Mouse (Mus musculus) hindbrain, embryonic 12.5 days (tissue): ENCODE measurements around the gene Rph3al. TPM values are rescaled to one million over a fixed set of nuclear protein-coding genes. Genes with fewer than 3 reads are reported as not detected.
A peak's percentile ranks its signal among the peaks of the same experiment; 100 is the strongest.

Experiments used
- ATAC-seq: fragments of 200-750 bp; cut with Nextera tagmentation; 2 replicates; pipeline ENCODE4 v1.8.0; 2017; ENCODE audit warnings: moderate TSS enrichment; ENCODE audit not compliant: low FRiP score
- H3K27ac ChIP-seq: fragments of 300-500 bp; sonication (generic); 2 replicates; pipeline ENCODE4 v1.5.1; 2016; ENCODE audit warnings: mild to moderate bottlenecking
- H3K27me3 ChIP-seq: fragments of 300-500 bp; sonication (generic); 2 replicates; pipeline ENCODE4 v1.6.1; 2016; ENCODE audit warnings: mild to moderate bottlenecking
- H3K36me3 ChIP-seq: fragments of 300-500 bp; sonication (generic); 2 replicates; pipeline ENCODE4 v1.6.1; 2016; ENCODE audit warnings: mild to moderate bottlenecking
- H3K4me1 ChIP-seq: fragments of 300-500 bp; sonication (generic); 2 replicates; pipeline ENCODE4 v1.6.1; 2016
- H3K4me2 ChIP-seq: fragments of 300-500 bp; sonication (generic); replicated peaks from 2 replicates; pipeline ENCODE4 v1.6.1; 2016; ENCODE audit warnings: mild to moderate bottlenecking
- H3K4me3 ChIP-seq: fragments of 300-500 bp; sonication (generic); 2 replicates; pipeline ENCODE4 v1.5.1; 2016; ENCODE audit warnings: mild to moderate bottlenecking
- H3K9ac ChIP-seq: fragments of 300-500 bp; sonication (generic); 2 replicates; pipeline ENCODE4 v1.6.1; 2016; ENCODE audit warnings: mild to moderate bottlenecking, moderate library complexity
- H3K9me3 ChIP-seq: fragments of 300-500 bp; sonication (generic); replicated peaks from 2 replicates; pipeline ENCODE4 v1.6.1; 2016; ENCODE audit warnings: mild to moderate bottlenecking
- WGBS: fragments of 180-500 bp; shearing (Covaris S2); methylation state at CpG from one replicate; pipeline ENCODE4 v1.1.7; 2016; 5-methylcytosine and 5-hydroxymethylcytosine counted together
- polyA plus RNA-seq: library from polyadenylated mRNA; unstranded; fragments of >200 nt; fragmentation: Nextera tagmentation; extraction: Ambion mirVana; gene quantifications from 2 replicates; pipeline ENCODE4 v1.2.1, GENCODE M21; 2016

Rph3al gene
- polyA plus RNA-seq, 1 experiment from 2014 or later: 2.9 TPM

DNA sequence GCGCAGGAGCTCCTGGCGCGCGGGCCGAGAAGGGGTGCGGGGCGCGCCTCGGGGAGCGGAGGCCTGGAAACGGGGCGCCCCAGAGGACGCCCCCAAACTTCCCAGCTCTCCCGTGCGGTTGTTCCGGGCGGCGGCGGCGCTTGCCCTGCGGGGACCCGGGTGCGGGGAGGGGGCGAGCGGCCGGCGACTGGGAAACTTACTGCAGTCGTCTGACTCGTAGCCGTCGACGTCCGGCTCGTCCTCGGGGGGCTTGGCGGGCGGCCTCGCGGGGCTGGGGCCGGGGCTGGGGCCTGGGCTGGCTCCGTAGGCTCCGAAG, 142.9 kb downstream of the Rph3al start:
- H3K9ac ChIP-seq: peak overlapping the region; percentile 64
- ATAC-seq: no peak; the same call in 1 of the 2 replicates
- H3K4me3 ChIP-seq: peak overlapping the region; percentile 52
- peak overlapping the region; percentile 72 for H3K4me2 ChIP-seq
- H3K27me3 ChIP-seq: peaks cover 70% of the 10 kb centered on the region
- H3K36me3 ChIP-seq: no peaks in the 10 kb centered on the region
- WGBS: 3% methylated on average over 39 of the region's 42 CpGs
- no peak overlapping the region for H3K27ac ChIP-seq
- H3K9me3 ChIP-seq: no peaks in the 10 kb centered on the region
- H3K4me1 ChIP-seq: peaks cover 25% of the 10 kb centered on the region

DNA sequence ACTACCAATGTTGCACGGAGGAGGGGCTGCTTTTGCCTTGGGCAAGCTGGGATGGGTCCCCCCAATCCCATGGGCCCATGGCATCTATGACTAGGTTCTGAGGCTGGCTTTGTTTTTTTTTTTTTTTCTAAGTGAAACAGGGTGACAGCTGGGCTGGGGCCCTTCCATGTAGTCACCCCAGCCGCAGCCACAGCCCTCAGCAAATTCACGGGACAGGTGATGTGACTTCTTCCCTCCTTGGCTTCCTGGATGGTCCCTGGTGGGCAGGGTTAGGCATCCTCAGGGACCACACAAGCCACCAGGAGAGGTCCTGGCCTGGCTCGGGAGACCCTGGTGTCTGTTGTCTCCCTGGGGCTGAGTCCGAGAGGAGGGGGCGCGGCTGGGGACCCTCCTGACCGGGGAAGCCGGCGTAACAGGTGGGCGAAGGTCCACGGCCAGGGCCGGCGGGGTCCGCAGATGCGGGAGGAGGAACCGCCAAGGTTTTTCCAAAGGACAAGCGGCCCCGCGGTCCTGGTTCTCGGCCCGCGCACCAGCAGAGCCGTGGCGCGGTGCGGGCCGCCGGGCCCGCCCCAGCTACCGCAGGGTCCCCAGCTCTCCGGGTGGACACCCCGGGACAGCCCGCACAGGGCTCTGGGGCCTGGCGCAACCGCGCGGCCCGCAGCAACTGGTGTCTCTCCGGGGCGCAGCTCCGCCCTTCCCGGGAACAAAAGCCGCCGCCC, 143.5 kb downstream of the Rph3al start:
- Histone ChIP-seq H3K36me3 (no peaks in the 10 kb centered on the region), H3K9ac (peak overlapping the region; percentile 64), H3K9me3 (no peaks in the 10 kb centered on the region), H3K27ac (no peak overlapping the region), H3K4me2 (peak overlapping the region; percentile 72), H3K27me3 (peaks cover 73% of the 10 kb centered on the region), H3K4me3 (peak overlapping the region; percentile 52), H3K4me1 (peaks cover 23% of the 10 kb centered on the region)
- WGBS: 6% methylated on average over 45 of the region's 45 CpGs
- ATAC-seq: no peak

DNA sequence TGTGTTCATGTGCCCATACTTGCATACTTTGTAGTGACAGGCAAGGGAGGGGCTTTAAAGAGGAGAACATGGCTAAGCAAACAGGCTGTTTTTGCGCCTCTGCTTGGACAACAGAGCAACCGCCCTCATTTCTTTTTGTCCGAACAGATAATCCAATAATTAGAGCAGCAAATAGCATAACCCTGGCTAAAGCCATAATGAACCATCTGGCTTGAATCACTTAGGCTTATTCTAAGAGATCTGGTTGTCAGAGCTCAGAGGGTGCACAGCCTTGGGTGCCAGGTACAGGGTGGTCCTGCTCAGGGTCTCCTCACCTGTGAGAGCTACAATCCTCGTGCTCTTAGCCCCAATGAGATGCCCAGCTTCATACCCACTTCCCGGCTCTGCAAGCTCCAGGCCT, 144.9 kb downstream of the Rph3al start:
- no peaks in the 10 kb centered on the region for H3K9me3 ChIP-seq
- peaks cover 68% of the 10 kb centered on the region for H3K27me3 ChIP-seq
- no peak overlapping the region for H3K27ac ChIP-seq
- no peak overlapping the region for H3K9ac ChIP-seq
- H3K36me3 ChIP-seq: no peaks in the 10 kb centered on the region
- ATAC-seq: no peak
- peaks cover 17% of the 10 kb centered on the region for H3K4me1 ChIP-seq
- H3K4me2 ChIP-seq: no peak overlapping the region
- 80% methylated on average over 5 of the region's 5 CpGs for WGBS
- H3K4me3 ChIP-seq: no peak overlapping the region

DNA sequence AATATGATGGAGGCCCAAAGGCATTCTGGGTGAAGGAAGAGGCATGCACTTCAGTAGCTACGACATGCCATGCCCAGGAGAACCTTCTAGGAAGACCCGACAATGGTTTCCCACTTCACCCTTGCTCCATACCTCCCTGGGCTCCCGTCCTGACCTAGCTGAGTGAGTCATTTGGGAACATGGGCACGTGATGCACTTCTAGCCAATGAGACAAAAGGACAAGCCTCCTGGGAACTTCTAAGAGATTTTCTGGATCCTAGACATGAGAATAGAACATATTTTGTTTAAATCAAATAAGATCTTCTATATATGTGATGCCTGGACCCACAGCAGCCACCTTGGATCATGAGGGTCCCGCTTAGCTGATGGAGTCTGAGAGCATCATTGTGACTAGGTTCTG, 145.7 kb downstream of the Rph3al start:
- peaks cover 17% of the 10 kb centered on the region for H3K4me1 ChIP-seq
- ATAC-seq: no peak
- H3K4me3 ChIP-seq: no peak overlapping the region
- H3K9me3 ChIP-seq: no peaks in the 10 kb centered on the region
- H3K9ac ChIP-seq: no peak overlapping the region
- H3K27me3 ChIP-seq: peaks cover 59% of the 10 kb centered on the region
- WGBS: 80% methylated on average over 5 of the region's 5 CpGs
- no peaks in the 10 kb centered on the region for H3K36me3 ChIP-seq
- H3K4me2 ChIP-seq: no peak overlapping the region
- no peak overlapping the region for H3K27ac ChIP-seq

DNA sequence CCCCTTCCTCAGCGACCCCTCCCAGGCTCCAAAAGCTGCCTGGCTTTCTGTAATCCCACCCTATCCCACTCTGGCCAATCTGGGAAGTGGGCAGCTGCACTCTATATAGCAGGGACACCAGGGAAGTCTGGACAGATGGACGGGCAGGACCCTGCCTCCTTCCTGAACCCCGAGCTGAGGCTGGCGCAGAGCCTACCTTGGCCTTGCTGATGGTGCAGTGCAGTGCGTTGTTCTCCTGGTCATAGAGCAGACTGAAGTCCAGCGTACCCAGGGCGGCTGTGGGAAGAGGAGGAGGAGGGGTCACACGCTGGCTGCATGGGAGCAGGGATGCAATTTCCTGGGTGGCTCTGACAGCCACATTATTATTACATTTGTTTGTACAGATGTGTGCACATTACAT, 152.3 kb downstream of the Rph3al start:
- no peaks in the 10 kb centered on the region for H3K4me1 ChIP-seq
- no peak for ATAC-seq
- H3K9me3 ChIP-seq: no peaks in the 10 kb centered on the region
- H3K27me3 ChIP-seq: 0 out of 2 replicates have a peak, but pooled peaks cover 6% of the 10 kb centered on the region
- WGBS: 72% methylated on average over 8 of the region's 8 CpGs
- no peak overlapping the region for H3K27ac ChIP-seq
- H3K4me3 ChIP-seq: no peak overlapping the region
- H3K36me3 ChIP-seq: no peaks in the 10 kb centered on the region
- no peak overlapping the region for H3K4me2 ChIP-seq
- H3K9ac ChIP-seq: no peak overlapping the region

DNA sequence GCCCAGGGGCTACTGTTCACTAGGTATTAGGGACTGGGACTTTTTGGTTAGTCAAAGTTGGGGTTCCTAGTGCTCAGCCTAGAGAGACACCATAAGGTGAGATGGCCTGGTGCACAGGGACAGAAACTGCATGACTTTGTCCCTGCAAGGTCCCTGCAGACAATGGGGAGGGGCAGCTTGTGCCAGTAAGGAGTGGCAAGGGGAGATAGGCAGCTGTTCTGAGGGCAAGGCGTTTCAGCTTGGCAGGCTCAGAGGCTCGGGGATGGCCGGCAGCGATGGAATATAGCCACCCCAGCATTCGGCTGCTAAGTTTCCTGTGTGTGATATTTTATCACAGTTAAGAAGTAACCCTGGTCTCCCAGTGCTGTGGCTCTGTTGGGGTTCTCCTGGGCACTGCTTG, 154.4 kb downstream of the Rph3al start:
- Histone ChIP-seq H3K9me3 (no peaks in the 10 kb centered on the region), H3K4me2 (no peak overlapping the region), H3K27me3 (0 out of 2 replicates have a peak, but pooled peaks cover 3% of the 10 kb centered on the region), H3K9ac (no peak overlapping the region), H3K4me3 (no peak overlapping the region), H3K36me3 (no peaks in the 10 kb centered on the region), H3K27ac (no peak overlapping the region), H3K4me1 (no peaks in the 10 kb centered on the region)
- WGBS: 85% methylated on average over 5 of the region's 5 CpGs
- ATAC-seq: no peak

DNA sequence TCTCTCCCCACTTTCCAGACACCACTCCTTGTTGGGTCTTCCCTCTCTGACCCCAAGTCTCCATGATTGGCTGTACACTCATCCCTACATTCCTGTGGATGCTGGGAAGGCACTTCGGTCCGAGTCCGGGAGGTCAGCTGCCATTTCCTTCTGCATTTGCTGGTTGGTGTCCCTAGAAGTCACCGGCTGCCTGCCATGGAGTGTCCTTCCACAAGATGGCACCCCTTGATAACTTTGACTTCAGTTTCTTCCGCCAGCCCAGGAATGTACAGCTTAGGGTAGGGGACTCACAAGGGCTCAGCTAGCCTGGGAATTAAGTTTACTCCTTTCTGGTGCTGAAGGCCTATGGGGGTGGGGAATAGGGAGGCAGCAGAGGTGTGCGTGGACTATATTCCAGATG, 156.3 kb downstream of the Rph3al start:
- Histone ChIP-seq H3K4me1 (no peaks in the 10 kb centered on the region), H3K4me2 (no peak overlapping the region), H3K9ac (no peak overlapping the region), H3K36me3 (no peaks in the 10 kb centered on the region), H3K27ac (no peak overlapping the region), H3K9me3 (no peaks in the 10 kb centered on the region), H3K4me3 (no peak overlapping the region), H3K27me3 (0 out of 2 replicates have a peak, but pooled peaks cover 3% of the 10 kb centered on the region)
- no peak for ATAC-seq
- WGBS: 22% methylated on average over 6 of the region's 6 CpGs

Other genes starting within 250 kb of the Rph3al start
- 1,318 and 1,416 TPM in 2 replicates for gene Ywhae, start 205.6 kb downstream of the Rph3al start, polyA plus RNA-seq
- 0.61 and 0.62 TPM in 2 replicates for gene Doc2b, start 142.4 kb downstream of the Rph3al start, polyA plus RNA-seq
- gene 1700016K19Rik, start 61.5 kb upstream of the Rph3al start, polyA plus RNA-seq: 2.0 and 3.7 TPM in 2 replicates
- gene Rflnb, start 89.4 kb upstream of the Rph3al start, polyA plus RNA-seq: 23.1 and 25.4 TPM in 2 replicates
- gene Vps53, start 241.2 kb upstream of the Rph3al start, polyA plus RNA-seq: 56.3 and 60.6 TPM in 2 replicates
- 27.6 and 31.2 TPM in 2 replicates for gene Fam57a, start 241.2 kb upstream of the Rph3al start, polyA plus RNA-seq